Mouse (Mus musculus) ES-CJ7 (cell line): ENCODE results near the gene Mpp4.

Experiments used
- DNase-seq: peaks from one replicate; pipeline ENCODE4 v3.0.0; 2011; ENCODE audit warnings: low read depth, low spot score

The Mpp4 gene

GRCm38 (mm10) chr1:59163030-59163461 is at the start of gene Mpp4:
Mpp4 (minus strand) TSS chr1:59163389.
- no peak for DNase-seq

- DNase-seq = peak; percentile 23
Measured at GRCm38 (mm10) chr1:59212951-59213350, 49.8 kb upstream of the Mpp4 start.

- DNase-seq = no peak
Measured at GRCm38 (mm10) chr1:59212076-59212779, 49.0 kb upstream of the Mpp4 start.

GRCm38 (mm10) chr1:59211651-59212050 is 48.5 kb upstream of the Mpp4 start:
- no peak for DNase-seq

GRCm38 (mm10) chr1:59208331-59208730 is 45.1 kb upstream of the Mpp4 start:
- DNase-seq = no peak

- DNase-seq = no peak
Measured at GRCm38 (mm10) chr1:59204489-59204888, 41.3 kb upstream of the Mpp4 start.

- DNase-seq = no peak
Measured at GRCm38 (mm10) chr1:59202367-59202766, 39.2 kb upstream of the Mpp4 start.

- no peak for DNase-seq
Measured at GRCm38 (mm10) chr1:59201561-59201960, 38.4 kb upstream of the Mpp4 start.

- DNase-seq = no peak
Measured at GRCm38 (mm10) chr1:59200960-59201359, 37.8 kb upstream of the Mpp4 start.

- DNase-seq = no peak
Measured at GRCm38 (mm10) chr1:59194979-59195378, 31.8 kb upstream of the Mpp4 start.

- no peak for DNase-seq
Measured at GRCm38 (mm10) chr1:59187786-59188185, 24.6 kb upstream of the Mpp4 start.

GRCm38 (mm10) chr1:59186317-59186716 is 23.1 kb upstream of the Mpp4 start:
- DNase-seq = no peak

GRCm38 (mm10) chr1:59185410-59185809 is 22.2 kb upstream of the Mpp4 start:
- no peak for DNase-seq

GRCm38 (mm10) chr1:59183045-59183444 is 19.9 kb upstream of the Mpp4 start:
- no peak for DNase-seq

- no peak for DNase-seq
Measured at GRCm38 (mm10) chr1:59182373-59182772, 19.2 kb upstream of the Mpp4 start.

- no peak for DNase-seq
Measured at GRCm38 (mm10) chr1:59180003-59180402, 16.8 kb upstream of the Mpp4 start.

GRCm38 (mm10) chr1:59178401-59178800 is 15.2 kb upstream of the Mpp4 start:
- no peak for DNase-seq

GRCm38 (mm10) chr1:59174514-59175373 is 11.6 kb upstream of the Mpp4 start:
- DNase-seq = no peak

- no peak for DNase-seq
Measured at GRCm38 (mm10) chr1:59173023-59173422, 9.8 kb upstream of the Mpp4 start.

- no peak for DNase-seq
Measured at GRCm38 (mm10) chr1:59171875-59172274, 8.7 kb upstream of the Mpp4 start.

GRCm38 (mm10) chr1:59170290-59170689 is 7.1 kb upstream of the Mpp4 start:
- no peak for DNase-seq

GRCm38 (mm10) chr1:59169586-59169985 is 6.4 kb upstream of the Mpp4 start:
- no peak for DNase-seq

- no peak for DNase-seq
Measured at GRCm38 (mm10) chr1:59168556-59168955, 5.4 kb upstream of the Mpp4 start.
